Mouse (Mus musculus): Measurements from ENCODE around the gene Lst1. TPM values are rescaled to one million over a fixed set of nuclear protein-coding genes. Genes with fewer than 3 reads are reported as not detected.

The Lst1 gene
- total and polyA plus RNA-seq, 3 experiments, result 15.2 to 29.0 TPM; not detected in 1

- no peak overlapping the region for H3K4me3 ChIP-seq (ENCODE audit: control insufficient read depth in 1 of 2, insufficient read depth in 1 of 2, low read depth in 2 of 2, low read length in 2 of 2)
- H3K27ac ChIP-seq (ENCODE audit: control insufficient read depth, low read depth, low read length), result no peak overlapping the region
- no peak for TF ChIP-seq KAT2A (conservative IDR thresholded peaks at IDR 0.05; ENCODE audit: low read depth, low read length)
- TF ChIP-seq ZC3H11A (IDR thresholded peaks at IDR 0.05; ENCODE audit: low read depth, low read length), result peak; percentile 78
- no peak for TF ChIP-seq POLR2A (IDR thresholded peaks at IDR 0.05; ENCODE audit: control insufficient read depth in 1 of 2, insufficient read depth in 1 of 2, low read depth in 1 of 2, low read length in 2 of 2, poor library complexity in 1 of 2)
- TF ChIP-seq RCOR1 (IDR thresholded peaks at IDR 0.05; ENCODE audit: low read depth, low read length), result no peak
- TF ChIP-seq NRF1 (IDR thresholded peaks at IDR 0.05; ENCODE audit: insufficient read depth, low read depth, low read length, poor library complexity, severe bottlenecking), result no peak
- TF ChIP-seq SMC3 (IDR thresholded peaks at IDR 0.05; ENCODE audit: low read depth, low read length), result peak; percentile 90
- TF ChIP-seq USF1 (IDR thresholded peaks at IDR 0.05; ENCODE audit: low read depth, low read length), result no peak
- no peak for TF ChIP-seq TCF12 (IDR thresholded peaks at IDR 0.05; ENCODE audit: low read depth, low read length)
- no peak for TF ChIP-seq NELFE (IDR thresholded peaks at IDR 0.05; ENCODE audit: low read depth, low read length)
- TF ChIP-seq JUND (IDR thresholded peaks at IDR 0.05; ENCODE audit: low read depth, low read length), result no peak
- TF ChIP-seq ZKSCAN1 (IDR thresholded peaks at IDR 0.05; ENCODE audit: low read depth, low read length), result no peak
- no peak for TF ChIP-seq EP300 (IDR thresholded peaks at IDR 0.05; ENCODE audit: low read depth in 1 of 2, low read length in 2 of 2)
- TF ChIP-seq MAFK (IDR thresholded peaks at IDR 0.05; ENCODE audit: borderline replicate concordance, low read depth, low read length), result no peak
- TF ChIP-seq ELF1 (IDR thresholded peaks at IDR 0.05; ENCODE audit: low read depth, low read length), result no peak
- no peak for TF ChIP-seq MXI1 (IDR thresholded peaks at IDR 0.05; ENCODE audit: low read depth, low read length)
- no peak for TF ChIP-seq POLR2AphosphoS2 (IDR thresholded peaks at IDR 0.05; ENCODE audit: low read length)
- TF ChIP-seq SIN3A (IDR thresholded peaks at IDR 0.05; ENCODE audit: low read length), result no peak
- no peak for TF ChIP-seq ETS1 (IDR thresholded peaks at IDR 0.05; ENCODE audit: low read depth, low read length)
- TF ChIP-seq MAX (IDR thresholded peaks at IDR 0.05; ENCODE audit: low read length), result no peak
- no peak for TF ChIP-seq GABPA (IDR thresholded peaks at IDR 0.05; ENCODE audit: low read depth, low read length)
- TF ChIP-seq MYB (IDR thresholded peaks at IDR 0.05; ENCODE audit: low read depth, low read length), result no peak
- TF ChIP-seq MEF2A (IDR thresholded peaks at IDR 0.05; ENCODE audit: extremely low read depth, insufficient replicate concordance, low read depth, low read length, poor library complexity, severe bottlenecking), result no peak
- TF ChIP-seq HCFC1 (IDR thresholded peaks at IDR 0.05; ENCODE audit: low read depth, low read length), result peak; percentile 29; the same call in 1 of the 2 replicates
- peak; percentile 80 for TF ChIP-seq RAD21 (IDR thresholded peaks at IDR 0.05; ENCODE audit: low read depth, low read length)
- peak; percentile 46 to 93 (median 83) for TF ChIP-seq CTCF (IDR thresholded peaks at IDR 0.05 in 2 of 3, conservative IDR thresholded peaks at IDR 0.05 in 1 of 3; ENCODE audit: control insufficient read depth in 1 of 3, insufficient read depth in 1 of 3, low read depth in 2 of 3, low read length in 3 of 3, poor library complexity in 1 of 3, severe bottlenecking in 1 of 3)
- no peak for TF ChIP-seq POLR2AphosphoS5 (IDR thresholded peaks at IDR 0.05; ENCODE audit: borderline replicate concordance, low read depth, low read length)
- H3K9ac ChIP-seq (ENCODE audit: control insufficient read depth, low read depth, low read length, poor library complexity, severe bottlenecking), result no peak overlapping the region; the same call in 1 of the 2 replicates
- no peaks in the 10 kb centered on the region for H3K27me3 ChIP-seq (ENCODE audit: control insufficient read depth in 1 of 2, insufficient read depth in 2 of 2, low read length in 2 of 2)
- DNase-seq (ENCODE audit: low read depth, low spot score), result peak; percentile 90
- peaks cover 3 to 13% of the 10 kb centered on the region in 2 experiments; a peak in 3 of 4 replicates for H3K4me1 ChIP-seq (ENCODE audit: control insufficient read depth in 1 of 2, insufficient read depth in 2 of 2, low read length in 2 of 2)
- peaks cover 35% of the 10 kb centered on the region for H3K79me2 ChIP-seq (ENCODE audit: control insufficient read depth, insufficient read depth, low read length, poor library complexity)
- no peaks in the 10 kb centered on the region for H3K9me3 ChIP-seq (replicated peaks; ENCODE audit: insufficient read depth, low read length)
- peaks cover 8 to 21% of the 10 kb centered on the region in 2 experiments for H3K36me3 ChIP-seq (ENCODE audit: control insufficient read depth in 1 of 2, insufficient read depth in 2 of 2, low read length in 2 of 2)
Measured at GRCm38 (mm10) chr17:35166352-35167035, 21.7 kb downstream of the Lst1 start.

All from MEL (cell line).